15 mouse cellular contexts compared by ENCODE assay signal in genomic region chr15:62107976-62108375, GRCm38 (mm10).
"Had no signal": no experiment of that assay in that cellular context is flagged by ENCODE, and none has a peak within 500 bp of the region (broad histone marks: within the 10 kb centered on the region; RNA-seq: fewer than 3 reads in every experiment).

No protein-coding gene starts in this region.

- H3K27me3 ChIP-seq: limb, embryonic 12.5 days; limb, embryonic 15.5 days; megakaryocyte, embryonic 14.5 days had no signal

- H3K4me3 ChIP-seq: layer of hippocampus, adult 2 months; limb, embryonic 12.5 days; limb, embryonic 15.5 days; megakaryocyte, embryonic 14.5 days; midbrain, embryonic 10.5 days; midbrain, embryonic 13.5 days had no signal

- H3K27ac ChIP-seq: kidney, postnatal 0 days; layer of hippocampus, adult 2 months; limb, embryonic 12.5 days; limb, embryonic 15.5 days; liver, embryonic 14.5 days; macrophage; midbrain, embryonic 10.5 days; midbrain, embryonic 13.5 days had no signal

- H3K36me3 ChIP-seq: limb, embryonic 12.5 days; limb, embryonic 15.5 days; midbrain, embryonic 10.5 days; midbrain, embryonic 13.5 days had no signal

- DNase-seq: kidney, adult 11 months; layer of hippocampus, adult 9-11 months; liver, postnatal 0 days; lung, embryonic 14.5 days; thymus, adult 18-20 months; thymus, postnatal 36 days had no signal
